Mouse (Mus musculus) forebrain, postnatal 0 days (tissue): ENCODE results near the gene Nr2f2. TPM values are rescaled to one million over a fixed set of nuclear protein-coding genes. Genes with fewer than 3 reads are reported as not detected.

Experiments
- ATAC-seq: fragments of 200-750 bp; cut with Nextera tagmentation; 2 replicates; pipeline ENCODE4 v1.8.0; 2017; ENCODE audit warnings: mild to moderate bottlenecking, moderate library complexity
- DNase-seq: peaks from one replicate; pipeline ENCODE4 v3.0.0-alpha.2; 2015
- H3K27ac ChIP-seq: fragments of 300-500 bp; sonication (generic); 2 replicates; pipeline ENCODE4 v1.5.1; 2014; ENCODE audit warnings: low read depth, mild to moderate bottlenecking, antibody characterized with exemption, low read length, moderate library complexity, mixed read lengths
- H3K27me3 ChIP-seq: fragments of 300-500 bp; sonication (generic); 2 replicates; pipeline ENCODE4 v1.6.1; 2014; ENCODE audit warnings: mild to moderate bottlenecking, low read length, mixed read lengths; ENCODE audit not compliant: insufficient read depth
- H3K36me3 ChIP-seq: fragments of 300-500 bp; sonication (generic); 2 replicates; pipeline ENCODE4 v1.6.1; 2014; ENCODE audit warnings: mild to moderate bottlenecking, moderate library complexity; ENCODE audit not compliant: insufficient read depth
- H3K4me1 ChIP-seq: fragments of 300-500 bp; sonication (generic); 2 replicates; pipeline ENCODE4 v1.6.1; 2014; ENCODE audit warnings: antibody characterized with exemption; ENCODE audit not compliant: insufficient read depth
- H3K4me2 ChIP-seq: fragments of 300-500 bp; sonication (generic); 2 replicates; pipeline ENCODE4 v1.6.1; 2014; ENCODE audit warnings: low read depth, mild to moderate bottlenecking, moderate library complexity
- H3K4me3 ChIP-seq: fragments of 300-500 bp; sonication (generic); 2 replicates; pipeline ENCODE4 v1.5.1; 2014; ENCODE audit warnings: low read depth, low read length, mixed read lengths
- H3K9ac ChIP-seq: fragments of 300-500 bp; sonication (generic); 2 replicates; pipeline ENCODE4 v1.6.1; 2014; ENCODE audit warnings: mild to moderate bottlenecking
- H3K9me3 ChIP-seq: fragments of 300-500 bp; sonication (generic); 2 replicates; pipeline ENCODE4 v1.6.1; 2016; ENCODE audit warnings: low read length
- CTCF ChIP-seq: sonication (generic); IDR thresholded peaks from 2 replicates; pipeline ENCODE4 v1.5.1; 2016; ENCODE audit warnings: antibody characterized with exemption, control low read depth, low read depth
- WGBS: fragments of 180-500 bp; shearing (Covaris S2); extraction: QIAGEN DNeasy Blood & Tissue Kit; methylation state at CpG from one replicate; pipeline ENCODE4 v1.1.7; 2014; 5-methylcytosine and 5-hydroxymethylcytosine counted together
- polyA plus RNA-seq: library from polyadenylated mRNA; unstranded; fragments of >200 nt; fragmentation: Nextera tagmentation; extraction: Ambion mirVana; gene quantifications from 2 replicates; pipeline ENCODE4 v1.2.1, GENCODE M21; 2015
- total RNA-seq: library from RNA; depleted of rRNA; stranded (reverse); fragments of >200 nt; gene quantifications from 2 replicates; pipeline ENCODE4 v1.2.3, GENCODE M21; 2014

Gene Nr2f2
- total and polyA plus RNA-seq, 2 experiments from 2014 or later, result 49.9 to 92.8 TPM

DNA sequence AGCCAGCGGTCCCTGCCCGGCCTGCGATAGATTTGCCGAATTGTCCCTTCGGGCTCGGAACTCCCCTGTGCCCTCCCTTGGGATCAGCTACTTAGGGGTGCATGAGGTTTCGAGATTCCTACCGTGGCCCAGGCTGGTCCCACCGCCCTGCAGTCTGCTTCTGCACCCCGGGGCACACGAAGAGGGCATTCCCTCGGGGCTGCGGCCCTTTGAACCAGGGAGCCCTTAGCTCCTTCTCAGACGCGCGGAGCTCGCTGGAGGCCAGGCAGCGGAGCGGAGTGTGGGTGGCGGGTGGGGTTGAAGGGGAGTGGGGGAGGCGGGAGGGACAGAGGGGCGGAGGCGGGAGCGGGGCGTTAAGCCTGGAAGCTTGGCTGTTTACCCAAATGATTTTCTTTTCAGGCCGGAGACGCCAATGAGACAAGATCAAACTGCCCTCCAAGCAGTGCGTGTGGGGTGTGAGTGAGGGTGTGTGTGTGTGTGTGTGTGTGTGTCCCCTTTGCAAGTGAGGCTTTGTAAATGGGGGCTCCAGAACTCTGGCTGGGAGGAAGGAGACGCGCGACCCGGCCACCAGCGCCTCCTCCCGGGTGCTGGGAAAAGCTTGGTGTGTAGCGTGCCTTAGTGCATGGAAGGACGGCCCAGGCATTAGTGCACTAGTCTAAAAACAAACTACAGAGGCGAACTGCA, 28.8 kb downstream of the Nr2f2 start:
- Histone ChIP-seq H3K9ac (no peak overlapping the region), H3K27me3 (peaks cover 87% of the 10 kb centered on the region), H3K9me3 (no peaks in the 10 kb centered on the region), H3K27ac (peak overlapping the region; percentile 66), H3K4me2 (peak overlapping the region; percentile 33), H3K4me3 (peak overlapping the region; percentile 12), H3K36me3 (no peaks in the 10 kb centered on the region), H3K4me1 (no peaks in the 10 kb centered on the region)
- WGBS, result 6% methylated on average over 37 of the region's 37 CpGs
- peak; percentile 43 for TF ChIP-seq CTCF
- ATAC-seq (peak; percentile 42), DNase-seq (peak; percentile 22)

DNA sequence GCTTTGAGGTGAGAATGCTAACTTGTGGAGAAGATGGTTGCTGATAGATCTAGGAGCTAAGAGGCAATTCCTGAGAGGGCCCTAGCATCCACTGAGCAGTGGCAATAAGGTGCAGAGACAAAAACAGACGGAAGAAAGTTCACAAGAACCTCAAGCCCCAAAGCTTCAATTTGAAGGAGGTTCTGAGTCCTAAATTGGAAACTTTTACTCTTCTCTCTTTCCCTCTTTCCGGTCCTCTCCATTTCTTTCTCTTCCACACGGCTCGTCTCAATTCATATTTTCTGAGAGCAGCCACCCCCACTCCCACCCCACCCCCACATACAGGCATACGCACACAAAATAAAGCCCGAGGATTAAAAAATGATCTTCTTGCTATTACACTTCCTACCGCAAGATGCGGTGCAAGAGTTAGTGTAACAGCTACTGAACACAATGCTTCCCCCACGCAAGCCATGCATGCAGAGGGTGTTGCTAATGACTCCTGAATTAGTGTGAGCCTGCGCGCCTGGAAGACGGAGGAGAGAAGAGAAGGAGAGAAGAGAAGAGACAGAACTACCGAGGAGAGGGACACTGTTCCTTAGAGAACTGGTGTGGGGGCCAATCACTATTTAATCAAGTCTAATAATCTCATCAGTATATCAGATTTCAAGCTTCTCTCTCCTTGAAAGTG, 29.8 kb downstream of the Nr2f2 start:
- H3K9me3 ChIP-seq, result no peaks in the 10 kb centered on the region
- H3K4me2 ChIP-seq, result no peak overlapping the region
- no peak overlapping the region for H3K9ac ChIP-seq
- DNase-seq (peak; percentile 64), ATAC-seq (peak; percentile 44; the same call in 1 of the 2 replicates)
- 13% methylated on average over 13 of the region's 13 CpGs for WGBS
- H3K27ac ChIP-seq, result 0 out of 2 replicates have a peak overlapping the region, but pooled peaks have one; percentile 66
- H3K36me3 ChIP-seq, result no peaks in the 10 kb centered on the region
- 0 out of 2 replicates have a peak overlapping the region, but pooled peaks have one; percentile 12 for H3K4me3 ChIP-seq
- peak; percentile 54 for TF ChIP-seq CTCF
- peaks cover 90% of the 10 kb centered on the region for H3K27me3 ChIP-seq
- H3K4me1 ChIP-seq, result no peaks in the 10 kb centered on the region

DNA sequence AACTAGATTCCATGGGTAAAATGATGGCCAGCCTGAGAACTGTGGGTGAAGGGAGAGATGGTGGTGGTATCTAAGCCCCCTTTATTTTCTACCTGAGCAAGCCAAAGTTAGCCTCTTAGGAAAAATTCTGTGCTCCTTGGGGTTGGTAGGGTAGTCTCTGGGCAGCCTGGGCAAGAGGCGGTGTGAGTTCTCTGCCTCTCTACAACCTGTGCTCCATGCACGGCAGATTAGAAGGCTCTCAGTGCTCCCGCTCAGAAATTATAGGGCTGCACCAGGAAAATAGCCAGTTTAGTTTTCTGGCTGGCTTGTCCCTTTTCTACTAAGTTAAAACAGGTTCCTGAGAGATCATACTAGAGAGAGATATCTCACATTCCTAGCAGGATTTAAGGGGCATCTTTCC, 30.4 kb downstream of the Nr2f2 start:
- no peaks in the 10 kb centered on the region for H3K9me3 ChIP-seq
- DNase-seq (no peak), ATAC-seq (no peak)
- no peaks in the 10 kb centered on the region for H3K4me1 ChIP-seq
- H3K27me3 ChIP-seq, result peaks cover 89% of the 10 kb centered on the region
- 33% methylated on average over 3 of the region's 3 CpGs for WGBS
- no peak overlapping the region for H3K4me3 ChIP-seq
- H3K4me2 ChIP-seq, result no peak overlapping the region
- H3K9ac ChIP-seq, result no peak overlapping the region
- no peak for TF ChIP-seq CTCF
- H3K27ac ChIP-seq, result no peak overlapping the region
- H3K36me3 ChIP-seq, result no peaks in the 10 kb centered on the region

DNA sequence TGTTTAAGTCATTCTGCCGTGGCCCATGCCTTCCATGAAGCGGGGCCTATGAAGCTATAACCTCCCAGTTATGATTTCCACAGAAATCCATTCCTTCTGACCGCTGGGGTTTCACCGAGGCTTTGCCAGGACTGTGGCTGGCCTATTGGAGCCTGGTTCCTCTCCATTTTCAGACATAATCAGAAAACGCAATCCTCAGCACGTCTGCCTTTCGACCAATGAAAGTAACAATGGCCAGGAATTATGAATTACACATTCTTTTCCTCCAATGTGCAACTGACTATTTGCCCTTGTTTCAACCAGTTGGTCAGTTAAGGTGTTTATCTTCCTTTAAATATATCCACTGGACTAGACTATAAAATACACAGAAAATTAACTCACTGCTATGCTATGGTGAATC, 31.1 kb downstream of the Nr2f2 start:
- no peak overlapping the region for H3K4me2 ChIP-seq
- no peaks in the 10 kb centered on the region for H3K36me3 ChIP-seq
- H3K9me3 ChIP-seq, result no peaks in the 10 kb centered on the region
- no peaks in the 10 kb centered on the region for H3K4me1 ChIP-seq
- WGBS, result 10% methylated on average over 7 of the region's 7 CpGs
- H3K27ac ChIP-seq, result 0 out of 2 replicates have a peak overlapping the region, but pooled peaks have one; percentile 23
- ATAC-seq (no peak), DNase-seq (no peak)
- H3K27me3 ChIP-seq, result peaks cover 90% of the 10 kb centered on the region
- H3K9ac ChIP-seq, result no peak overlapping the region
- no peak for TF ChIP-seq CTCF
- no peak overlapping the region for H3K4me3 ChIP-seq

DNA sequence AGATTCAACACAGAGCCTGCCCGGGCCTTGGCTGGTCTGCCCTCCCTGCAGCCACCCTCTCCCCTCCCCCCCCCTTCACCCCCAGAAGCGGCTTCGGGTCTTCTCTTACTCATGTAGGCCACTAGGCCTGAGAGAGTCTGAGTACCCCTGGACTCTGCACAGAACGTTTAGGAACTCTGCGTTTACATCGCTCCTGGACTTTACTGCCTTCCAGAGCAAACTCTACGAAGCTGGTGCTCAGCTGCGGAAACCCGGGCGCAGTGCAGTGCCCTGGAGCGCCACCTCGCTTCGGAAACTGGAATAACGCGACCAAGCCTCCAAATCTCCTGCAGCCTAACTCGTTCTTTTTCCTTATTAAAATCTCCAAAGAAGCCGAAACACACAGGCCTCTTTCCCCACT, 31.7 kb downstream of the Nr2f2 start:
- Histone ChIP-seq H3K9me3 (no peaks in the 10 kb centered on the region), H3K9ac (no peak overlapping the region), H3K27me3 (peaks cover 85% of the 10 kb centered on the region), H3K27ac (no peak overlapping the region), H3K4me3 (0 out of 2 replicates have a peak overlapping the region, but pooled peaks have one; percentile 8), H3K36me3 (no peaks in the 10 kb centered on the region), H3K4me1 (no peaks in the 10 kb centered on the region), H3K4me2 (peak overlapping the region; percentile 18; the same call in 1 of the 2 replicates)
- peak; percentile 90 for DNase-seq
- peak; percentile 63 for ATAC-seq
- WGBS, result 1% methylated on average over 17 of the region's 17 CpGs
- TF ChIP-seq CTCF, result peak; percentile 96

DNA sequence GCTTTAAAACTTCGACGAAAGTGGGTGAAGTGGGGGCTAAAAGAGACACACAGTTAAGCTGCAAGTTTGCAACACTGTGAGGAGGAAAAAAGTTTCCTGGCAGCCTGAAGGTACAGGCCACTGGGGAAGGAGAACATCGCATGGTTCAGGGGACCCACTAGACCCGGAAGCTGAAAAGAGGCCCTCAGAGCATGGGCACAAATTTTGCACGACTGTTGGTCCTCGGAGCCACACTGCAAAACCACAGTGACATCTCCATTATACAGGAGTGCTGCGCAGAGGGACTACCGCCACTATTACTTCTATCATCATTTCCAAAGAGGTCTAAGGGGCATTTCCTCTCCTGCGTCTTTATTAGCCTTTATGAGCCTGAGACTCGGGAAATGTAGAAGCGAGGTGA, 32.7 kb downstream of the Nr2f2 start:
- WGBS, result 14% methylated on average over 11 of the region's 11 CpGs
- peak; percentile 32 for DNase-seq
- no peak overlapping the region for H3K4me3 ChIP-seq

More for the DNA sequence above, 32.7 kb downstream of the Nr2f2 start:
- Histone ChIP-seq H3K9ac (no peak overlapping the region), H3K27me3 (peaks cover 86% of the 10 kb centered on the region), H3K36me3 (no peaks in the 10 kb centered on the region), H3K4me1 (no peaks in the 10 kb centered on the region), H3K9me3 (no peaks in the 10 kb centered on the region), H3K4me2 (no peak overlapping the region), H3K27ac (no peak overlapping the region; the same call in 1 of the 2 replicates)
- ATAC-seq, result no peak
- TF ChIP-seq CTCF, result no peak
